Mouse (Mus musculus): ENCODE measurements around the gene Rnf222.

DNA sequence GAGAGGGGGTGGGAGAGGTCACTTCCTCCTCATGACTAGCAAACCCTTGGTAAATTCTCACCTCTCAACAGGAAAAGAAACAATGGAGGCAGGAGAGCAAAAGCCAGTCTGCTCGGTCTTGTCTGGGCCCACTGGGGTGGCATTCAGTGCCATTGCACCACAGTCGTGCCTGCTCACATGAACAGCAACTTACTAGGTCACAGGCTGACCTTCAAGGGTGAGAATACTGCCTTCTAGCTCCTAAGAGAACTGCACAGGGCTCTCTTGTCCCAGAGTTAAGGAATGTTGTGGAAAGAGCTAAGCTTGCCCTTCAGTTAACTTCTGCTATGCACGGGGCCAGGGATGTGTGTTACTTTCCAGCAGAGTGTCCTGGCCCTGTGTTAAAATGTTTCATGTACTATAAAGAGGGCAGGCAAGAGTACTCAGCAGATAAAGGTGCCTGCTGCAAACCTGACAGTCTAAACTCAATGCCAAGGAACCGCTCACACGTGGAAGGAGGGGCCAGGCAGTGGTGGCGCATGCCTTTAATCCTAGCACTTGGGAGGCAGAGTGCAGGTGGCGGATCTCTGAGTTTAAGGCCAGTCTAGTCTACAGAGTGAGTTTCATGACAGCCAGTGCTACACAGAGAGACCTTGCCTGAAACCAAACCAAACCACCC, 20.6 kb downstream of the Rnf222 start:
- no peak for TF ChIP-seq CTCF (conservative IDR thresholded peaks at IDR 0.05 in 1 of 2, IDR thresholded peaks at IDR 0.05 in 1 of 2; ENCODE audit: low read depth in 2 of 2, low read length in 2 of 2)
- TF ChIP-seq POLR2A (IDR thresholded peaks at IDR 0.05; ENCODE audit: low read depth, low read length), result no peak
- TF ChIP-seq KAT2A (IDR thresholded peaks at IDR 0.05; ENCODE audit: insufficient replicate concordance, low read length), result no peak
- no peak for TF ChIP-seq CHD2 (IDR thresholded peaks at IDR 0.05; ENCODE audit: low read length)
- TF ChIP-seq ELF1 (IDR thresholded peaks at IDR 0.05; ENCODE audit: low read depth, low read length), result no peak
- no peak for TF ChIP-seq JUND (conservative IDR thresholded peaks at IDR 0.05; ENCODE audit: low read depth, low read length)
- no peak for TF ChIP-seq MEF2A (IDR thresholded peaks at IDR 0.05; ENCODE audit: borderline replicate concordance, low read depth, low read length)
- no peak for TF ChIP-seq ZNF384 (IDR thresholded peaks at IDR 0.05; ENCODE audit: low read depth, low read length)
- no peak for TF ChIP-seq HCFC1 (IDR thresholded peaks at IDR 0.05; ENCODE audit: low read depth, low read length)
- TF ChIP-seq E2F4 (IDR thresholded peaks at IDR 0.05; ENCODE audit: insufficient replicate concordance, low read depth, low read length), result no peak
- no peak for TF ChIP-seq BHLHE40 (IDR thresholded peaks at IDR 0.05; ENCODE audit: low read depth, low read length)
